Mouse (Mus musculus): ENCODE results near the gene Wnt1.
A peak's percentile ranks its signal among the peaks of the same experiment; 100 is the strongest.
"Not testable (repeated sequence)": the region's sequence is repeated elsewhere in the genome, so short reads cannot be mapped to it uniquely, and the experiment has no call there.

Wnt1 gene

DNA sequence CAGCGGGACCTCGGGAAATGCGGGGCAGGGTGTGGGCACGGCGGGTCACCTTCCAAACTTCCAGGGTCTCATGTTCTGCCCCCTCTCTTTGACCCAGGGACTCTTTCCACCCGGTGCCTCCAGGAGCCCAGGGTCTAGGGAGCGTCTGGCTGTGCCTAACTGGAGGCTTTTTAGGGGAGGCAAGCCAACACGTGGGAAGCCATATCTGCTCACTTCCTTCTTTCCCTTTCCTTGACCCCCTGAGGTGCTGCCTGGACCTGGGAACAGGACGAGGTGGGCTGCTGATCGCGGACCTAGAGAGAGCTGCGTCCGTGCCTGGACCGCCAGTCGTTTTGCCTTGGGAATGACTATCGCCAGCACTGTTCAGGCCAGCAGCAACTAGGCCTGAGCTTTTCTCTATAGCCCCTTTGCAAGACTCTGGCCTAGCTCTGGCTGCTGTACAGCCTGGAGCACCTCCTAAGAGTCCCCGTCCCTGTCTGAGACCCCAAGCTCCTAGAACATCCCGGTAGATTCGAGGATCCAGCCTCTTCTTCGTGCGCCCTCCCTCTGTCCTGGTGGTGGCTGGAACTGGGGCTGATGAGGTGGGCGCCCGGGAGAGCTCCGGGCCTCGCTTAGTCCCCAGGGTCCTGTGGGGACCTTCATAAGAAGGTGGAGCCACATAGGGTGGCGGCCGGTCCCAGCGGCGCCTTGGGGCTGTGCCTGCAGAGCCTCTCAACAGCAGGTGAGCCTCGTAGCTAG is 16.6 kb downstream of the Wnt1 start:
- no peak for DNase-seq (ENCODE audit: low spot score)

DNA sequence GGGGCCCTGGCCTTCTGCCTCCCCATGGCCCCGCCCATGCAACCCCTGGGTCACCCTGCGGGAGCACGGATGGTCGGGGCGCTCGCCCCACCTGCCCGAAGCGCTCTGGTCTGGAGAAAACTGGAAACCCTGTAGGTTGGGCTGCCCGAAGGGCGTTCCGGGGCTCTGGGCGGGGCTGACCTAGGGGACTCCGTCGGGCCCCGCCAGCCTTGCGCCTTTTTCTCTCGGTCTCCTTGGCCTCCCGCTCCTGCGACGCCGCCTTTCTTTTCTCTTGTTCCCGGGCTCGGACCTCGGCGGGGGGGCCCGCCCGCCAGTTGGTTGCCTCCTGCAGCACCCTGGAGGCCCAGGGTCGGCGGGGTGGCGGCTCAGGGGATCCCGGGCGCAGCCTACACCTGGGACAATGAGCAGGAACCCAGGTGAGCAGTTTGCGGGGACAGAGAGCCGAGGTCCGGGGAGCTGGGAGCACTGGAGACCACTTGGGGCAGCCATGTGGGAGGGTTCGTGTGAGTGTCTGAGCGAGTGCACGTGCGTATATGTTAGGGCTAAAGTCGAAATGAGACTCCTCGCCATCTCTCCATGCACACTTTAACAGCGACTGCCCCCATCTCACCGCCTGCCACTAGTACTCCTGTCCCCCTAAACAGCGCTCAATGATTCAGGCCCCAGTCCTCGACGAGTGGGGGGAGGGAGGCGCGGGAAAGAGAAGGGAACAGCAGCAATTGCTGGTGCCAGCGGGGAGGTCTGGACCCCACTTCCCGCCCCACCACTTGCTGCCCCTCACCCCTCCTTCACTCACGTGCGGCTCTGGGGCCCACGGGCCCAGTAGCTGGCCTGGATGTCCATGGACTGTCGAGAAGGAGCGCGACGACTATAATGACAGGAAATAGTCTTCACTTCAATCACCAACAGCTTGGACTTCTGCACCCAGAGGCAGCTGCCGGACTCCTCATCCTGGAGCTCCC is 17.4 kb downstream of the Wnt1 start:
- DNase-seq (ENCODE audit: low spot score) = no peak

- DNase-seq (ENCODE audit: low spot score) = no peak
Measured at GRCm38 (mm10) chr15:98807895-98808650, 18.4 kb downstream of the Wnt1 start.

DNA sequence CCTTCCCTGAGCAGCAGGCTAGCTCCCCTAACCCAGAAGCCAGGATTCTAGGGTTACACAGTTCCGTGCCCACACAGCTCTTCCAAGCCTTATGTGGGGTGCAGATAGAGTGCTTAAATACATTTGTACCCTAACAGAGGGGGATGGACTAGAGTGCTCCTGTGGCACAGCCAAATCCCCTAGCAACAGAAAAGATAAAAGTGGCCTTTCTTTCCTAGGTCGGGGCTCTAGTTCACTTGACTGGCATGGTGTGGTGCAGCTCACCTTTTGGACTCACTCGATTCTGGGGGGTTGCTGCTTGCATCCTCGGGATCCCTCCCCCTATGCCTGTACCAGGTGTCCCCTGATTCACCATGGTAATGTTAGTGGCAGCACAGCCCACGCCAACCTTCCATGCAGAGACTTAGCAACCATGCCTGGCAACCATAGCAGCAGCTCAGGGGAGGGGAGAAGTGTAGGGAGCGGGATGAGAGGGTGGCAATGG is 19.0 kb downstream of the Wnt1 start:
- DNase-seq (ENCODE audit: low spot score) = no peak

GRCm38 (mm10) chr15:98809390-98809789 is 19.7 kb downstream of the Wnt1 start, which contains the start of gene Ddn:
Ddn (minus strand) TSS chr15:98809490.
- no peak for DNase-seq (ENCODE audit: low spot score)

DNA sequence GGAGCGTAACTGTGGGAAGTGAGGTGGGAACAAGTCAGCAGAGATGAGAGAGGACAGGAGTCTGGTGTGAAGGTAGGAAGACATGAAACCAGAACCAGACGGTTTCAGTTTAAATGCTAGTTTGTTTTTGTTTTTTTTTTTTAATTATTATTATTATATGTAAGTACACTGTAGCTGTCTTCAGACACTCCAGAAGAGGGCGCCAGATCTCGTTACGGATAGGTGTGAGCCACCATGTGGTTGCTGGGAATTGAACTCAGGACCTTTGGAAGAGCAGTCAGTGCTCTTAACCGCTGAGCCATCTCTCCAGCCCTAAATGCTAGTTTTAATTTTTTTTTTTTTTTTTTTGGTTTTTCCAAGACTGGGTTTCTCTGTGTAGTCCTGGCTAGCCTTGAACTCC is 20.6 kb downstream of the Wnt1 start:
- not testable (repeated sequence) for DNase-seq (ENCODE audit: low spot score)

DNA sequence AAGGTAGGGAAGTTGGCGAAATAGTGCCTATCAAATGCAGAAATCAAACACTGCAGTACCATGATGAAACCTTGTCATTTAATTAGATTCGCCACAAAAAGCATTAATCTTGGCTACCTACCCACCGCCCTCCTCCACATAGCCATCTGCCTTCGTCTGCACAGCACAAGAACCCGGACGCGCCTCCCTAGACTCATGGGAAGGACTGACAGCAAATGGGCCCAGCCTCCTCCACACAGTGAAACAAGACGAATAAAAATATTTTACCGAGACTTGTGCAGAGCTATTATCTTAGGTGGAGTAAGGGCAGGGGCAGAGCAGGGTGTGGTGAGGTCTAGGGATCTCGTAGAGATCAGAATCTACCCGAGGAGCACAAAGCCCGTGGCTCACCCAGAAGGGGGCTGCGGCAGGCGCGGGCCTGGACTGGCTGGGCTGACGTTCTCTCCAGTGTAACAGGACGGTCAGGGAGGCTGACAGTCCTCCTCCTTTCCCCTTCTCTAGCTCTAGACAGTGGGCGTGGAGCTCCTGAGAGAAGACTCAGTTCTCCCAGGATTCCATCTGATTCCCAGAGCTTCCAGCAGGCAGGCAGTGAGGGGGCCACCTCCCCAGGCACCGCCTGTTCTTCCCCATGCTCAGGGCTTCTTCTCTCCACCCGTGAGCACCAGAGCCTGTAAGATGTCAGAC is 23.2 kb downstream of the Wnt1 start:
- no peak for DNase-seq (ENCODE audit: low spot score)

GRCm38 (mm10) chr15:98818171-98818570 is 28.5 kb downstream of the Wnt1 start:
- no peak for DNase-seq (ENCODE audit: low spot score)

DNA sequence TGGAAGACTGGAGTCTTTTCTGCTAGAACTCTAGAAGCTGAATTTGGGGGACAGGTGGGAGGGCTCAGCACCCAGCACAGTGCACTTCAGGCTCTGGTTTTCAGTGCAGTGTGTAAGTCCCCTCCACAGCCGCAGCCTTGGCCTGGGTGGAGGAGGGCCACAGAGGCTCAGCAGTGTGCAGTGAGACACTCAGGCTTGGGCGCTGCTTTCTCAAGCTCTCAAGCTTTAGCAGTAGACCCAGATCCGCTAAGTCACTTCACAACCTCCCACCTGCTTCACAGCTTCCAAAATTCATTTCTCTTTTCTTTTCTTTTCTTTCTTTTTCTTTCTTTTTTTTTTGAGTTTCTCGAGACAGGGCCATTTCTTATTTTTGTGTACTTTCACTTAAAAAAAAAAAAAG is 31.3 kb downstream of the Wnt1 start:
- no peak for DNase-seq (ENCODE audit: low spot score)

GRCm38 (mm10) chr15:98821403-98821802 is 31.7 kb downstream of the Wnt1 start:
- DNase-seq (ENCODE audit: low spot score) = no peak

DNA sequence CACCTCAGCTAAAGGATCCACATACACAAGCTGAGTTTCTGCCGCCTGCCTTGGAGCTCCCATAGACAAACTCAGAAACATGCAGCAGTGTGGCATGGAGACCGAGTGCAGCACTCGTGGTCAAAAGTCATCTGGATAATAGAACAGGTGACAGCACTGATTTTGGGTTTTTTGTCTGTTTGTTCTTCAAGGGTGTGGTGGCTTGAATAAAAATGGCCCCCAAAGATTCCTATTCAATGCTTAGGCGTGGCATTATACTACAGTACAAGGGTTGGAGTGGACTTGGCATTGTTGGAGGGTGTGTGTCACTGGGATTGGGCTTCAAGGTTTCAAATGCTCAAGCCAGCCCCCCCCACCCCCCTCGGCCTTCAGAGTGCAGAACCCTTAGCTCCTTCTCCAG is 32.5 kb downstream of the Wnt1 start:
- no peak for DNase-seq (ENCODE audit: low spot score)

DNA sequence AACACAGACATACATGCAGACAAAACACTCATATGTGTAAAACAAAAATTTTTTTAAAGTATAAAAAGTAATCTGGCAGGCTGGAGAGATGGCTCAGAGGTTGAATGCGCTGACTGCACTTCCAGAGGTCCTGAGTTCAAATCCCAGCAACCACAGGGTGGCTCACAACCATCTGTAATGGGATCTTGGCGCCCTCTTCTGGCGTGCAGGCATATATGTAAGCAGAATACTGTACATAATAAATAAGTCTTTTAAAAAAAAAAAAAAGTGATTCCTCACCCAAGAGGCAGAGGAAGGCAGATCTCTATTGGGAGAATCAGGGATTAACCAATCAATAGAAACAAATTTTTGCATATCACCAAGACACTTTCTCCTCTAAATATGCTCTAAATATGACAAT is 33.8 kb downstream of the Wnt1 start:
- DNase-seq (ENCODE audit: low spot score) = peak; percentile 25

DNA sequence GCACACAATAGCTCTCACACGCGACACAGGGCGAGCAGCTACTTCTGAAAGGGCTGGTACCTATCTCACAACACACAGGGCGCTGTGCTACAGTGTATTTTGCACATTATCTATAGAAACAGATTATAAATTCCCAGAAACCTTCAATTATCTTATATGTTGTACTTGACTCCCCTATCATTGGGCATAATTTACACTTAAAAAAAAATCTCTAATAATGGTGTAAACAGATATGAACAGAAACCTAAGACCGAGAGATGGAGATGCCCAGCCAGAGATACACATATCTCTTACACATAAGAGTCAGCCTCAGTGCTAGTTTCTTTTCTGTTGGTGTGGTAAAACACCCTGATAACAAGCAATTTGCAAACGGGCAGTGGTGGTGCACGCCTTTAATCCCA is 38.0 kb downstream of the Wnt1 start:
- no peak for DNase-seq (ENCODE audit: low spot score)

DNA sequence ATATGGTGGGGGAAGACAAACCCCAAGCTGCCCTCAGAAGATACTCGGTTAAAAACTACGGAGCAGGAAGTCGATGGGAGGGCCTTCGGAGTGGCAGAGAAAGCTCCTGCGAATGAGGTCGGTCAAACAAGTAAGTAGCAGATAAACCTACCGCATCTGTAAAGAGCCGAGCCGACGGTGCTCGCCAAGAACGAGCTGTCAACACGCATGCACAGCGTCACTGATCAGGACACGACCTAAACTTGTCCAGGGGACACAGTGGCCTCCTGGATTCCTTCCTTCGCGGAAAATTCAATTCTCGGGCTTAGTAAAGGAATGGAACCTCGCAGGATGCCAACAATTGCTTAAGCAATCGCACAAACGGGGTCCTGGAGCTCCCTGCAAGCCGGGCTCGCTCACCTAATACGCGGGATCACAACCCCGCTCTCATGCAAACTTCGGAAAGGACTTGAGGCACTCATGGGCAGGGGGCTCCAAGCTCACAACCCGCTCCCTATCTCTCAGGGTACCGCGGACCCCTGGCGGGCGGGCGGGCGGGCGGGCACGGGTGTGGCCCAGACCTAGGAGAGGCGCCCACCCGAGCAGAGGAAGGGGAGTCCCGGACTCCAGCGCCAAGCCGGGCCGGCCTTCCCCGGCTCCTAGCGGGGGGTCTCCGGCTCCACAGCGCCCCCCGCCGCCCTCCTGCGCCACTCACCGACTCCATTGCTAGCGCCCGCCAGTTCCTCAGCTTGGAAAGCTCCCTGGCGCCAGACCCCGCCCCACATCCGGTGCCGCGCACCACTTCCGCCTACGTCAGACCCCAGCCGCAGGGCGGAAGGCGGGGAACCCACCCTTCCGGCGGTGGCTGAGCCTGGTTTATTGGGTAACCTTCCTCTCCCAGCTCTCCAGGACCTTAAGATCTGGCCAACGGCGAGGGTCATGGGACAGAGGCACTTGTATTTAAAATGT is 41.4 kb downstream of the Wnt1 start, which contains the start of gene Prkag1:
Gene Prkag1, minus strand, starts transcription at position 786 of the 948 bp plus-strand sequence.
- DNase-seq (ENCODE audit: low spot score) = peak; percentile 97

DNA sequence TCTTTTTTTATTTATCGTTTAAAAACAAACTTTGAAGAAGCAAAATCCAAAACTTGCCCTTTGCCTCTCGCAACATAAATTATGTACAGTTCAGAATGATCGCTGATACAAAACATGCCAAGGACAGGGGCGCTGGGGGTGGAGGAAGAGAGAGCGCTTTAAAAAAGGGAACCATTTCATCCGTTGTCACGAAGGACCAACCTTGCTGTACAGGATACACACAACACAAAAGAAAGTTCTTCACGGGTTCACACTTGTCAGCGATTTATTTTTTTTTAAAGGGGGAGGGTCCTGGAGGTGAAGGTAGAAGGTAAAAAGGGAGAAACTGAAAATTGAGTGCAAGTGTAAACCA is 42.0 kb downstream of the Wnt1 start:
- no peak for DNase-seq (ENCODE audit: low spot score)

DNA sequence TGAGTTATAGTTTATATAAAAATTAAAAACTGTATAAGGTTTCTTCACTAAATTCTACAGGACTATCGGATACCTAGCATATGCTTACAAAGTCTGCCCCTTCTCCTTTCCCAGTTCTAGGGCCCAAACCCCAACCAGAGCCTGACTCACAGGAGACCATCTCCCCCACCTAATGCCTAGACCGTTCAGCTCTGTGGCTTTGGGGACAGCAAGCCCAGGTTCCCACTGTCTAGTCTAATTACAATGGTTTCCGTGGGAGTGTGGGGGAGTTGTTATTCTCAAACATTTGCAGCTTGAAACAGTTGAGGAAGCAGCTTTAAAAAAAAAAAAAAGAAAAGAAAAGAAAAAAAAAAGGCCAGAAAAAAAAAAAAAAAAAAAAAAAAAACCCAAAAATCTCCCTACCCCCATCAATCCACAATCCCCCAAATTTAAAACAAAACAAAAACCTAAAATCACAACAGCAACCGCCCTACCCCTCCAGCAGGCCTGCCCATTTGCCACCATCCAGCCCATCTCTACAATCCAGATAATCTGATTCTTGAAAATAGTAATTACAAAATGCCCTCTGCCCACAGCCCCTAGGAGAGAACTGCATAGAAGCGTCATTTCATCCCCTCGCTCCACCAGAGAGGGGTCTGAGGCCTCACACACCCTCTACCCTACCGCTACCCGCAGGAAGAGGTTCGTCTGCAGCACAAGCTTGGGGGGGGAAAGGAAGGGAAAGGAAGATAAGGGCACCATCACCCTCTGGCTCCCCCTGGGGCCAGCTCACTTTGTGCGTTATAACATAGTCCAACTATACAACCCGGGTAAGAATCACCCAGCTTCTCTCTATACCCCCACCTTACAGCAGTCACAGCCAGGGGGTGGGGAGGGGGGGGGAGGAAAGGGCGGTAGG is 42.8 kb downstream of the Wnt1 start:
- peak; percentile 15 for DNase-seq (ENCODE audit: low spot score)

DNA sequence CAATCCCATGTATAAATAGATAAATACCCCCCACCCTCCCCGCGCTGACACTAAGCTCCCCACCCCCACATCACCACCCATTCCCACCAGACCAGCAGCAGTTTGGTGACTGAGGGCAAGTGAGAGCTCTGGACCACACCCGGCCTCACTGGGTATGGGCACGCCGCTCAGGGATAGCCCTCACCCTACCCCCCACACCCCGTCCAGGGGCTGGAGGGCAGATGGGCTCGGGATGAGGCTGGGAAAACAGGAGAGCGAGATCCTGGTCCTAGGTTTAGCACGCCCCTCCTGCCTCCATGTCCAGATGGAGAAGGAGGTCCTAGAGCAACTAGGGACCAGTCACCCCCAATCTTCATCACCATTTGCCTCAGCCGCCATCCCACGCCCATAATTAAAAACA is 43.6 kb downstream of the Wnt1 start:
- DNase-seq (ENCODE audit: low spot score) = no peak

GRCm38 (mm10) chr15:98834059-98834458 is 44.4 kb downstream of the Wnt1 start:
- DNase-seq (ENCODE audit: low spot score) = no peak

GRCm38 (mm10) chr15:98835291-98835690 is 45.6 kb downstream of the Wnt1 start:
- no peak for DNase-seq (ENCODE audit: low spot score)

Measured in adipocyte (in vitro differentiated cells).